In genomic region chr4:42999451-43000140, GRCm38 (mm10) we compare ENCODE assay signal across 8 mouse cellular contexts. TPM values are rescaled to one million over a fixed set of nuclear protein-coding genes. Genes with fewer than 3 reads are reported as not detected.
A peak's percentile ranks its signal among the peaks of the same experiment; 100 is the strongest.
DNase-seq lines count a peak whose midpoint lies in the region; ATAC-seq lines count a peak whose summit lies in the region.

No protein-coding gene starts in this region.

- H3K4me3 ChIP-seq in hindbrain, embryonic 12.5 days = peak overlapping the region; percentile 80

- peak overlapping the region; percentile 98 for H3K27ac ChIP-seq in hindbrain, embryonic 12.5 days

- H3K36me3 ChIP-seq in hindbrain, embryonic 12.5 days = peaks cover 15% of the 10 kb centered on the region

- H3K4me1 ChIP-seq in hindbrain, embryonic 12.5 days = peaks cover 17% of the 10 kb centered on the region

- H3K9ac ChIP-seq in hindbrain, embryonic 12.5 days = peak overlapping the region; percentile 90

- no peaks in the 10 kb centered on the region for H3K9me3 ChIP-seq in hindbrain, embryonic 12.5 days (replicated peaks)

- no peaks in the 10 kb centered on the region for H3K27me3 ChIP-seq in hindbrain, embryonic 12.5 days

- under 1% methylated on average over 51 of the region's 51 CpGs for WGBS in hindbrain, embryonic 12.5 days

- peak; percentile 79 for DNase-seq in NIH3T3 (ENCODE audit: low read depth)
- DNase-seq in cerebellum, adult 9-11 months = peak; percentile 82
- DNase-seq in frontal cortex, postnatal 10 days (ENCODE audit: low spot score in 2 of 2) = peak; percentile 67 to 73
- peak; percentile 52 to 62 for DNase-seq in layer of hippocampus, postnatal 25 days (ENCODE audit: extremely low spot score in 1 of 2, low spot score in 1 of 2)
- peak; percentile 68 for DNase-seq in lung, postnatal 25 days (ENCODE audit: low spot score)
- DNase-seq in retina, adult 2 months (ENCODE audit: low read depth, low spot score) = peak; percentile 43
- DNase-seq in thymus, postnatal 25 days = peak; percentile 75

- peak; percentile 89 for ATAC-seq in hindbrain, embryonic 12.5 days (ENCODE audit: low FRiP score)

- peak overlapping the region; percentile 83 for H3K4me2 ChIP-seq in hindbrain, embryonic 12.5 days (replicated peaks)

RNA-seq across cellular contexts. Expression of gene Vcp, which starts 0.7 kb away (rescaled TPM):
- 626 and 637 TPM in 2 replicates for polyA plus RNA-seq in hindbrain, embryonic 12.5 days (2016; fragmentation: Nextera tagmentation; extraction: Ambion mirVana)
- 100 to 1,000 TPM; 191 to 201 TPM for total RNA-seq in layer of hippocampus, postnatal 25 days (2021)

RNA-seq across cellular contexts. Expression of gene Fancg, which starts 10.7 kb away (rescaled TPM):
- polyA plus RNA-seq in hindbrain, embryonic 12.5 days (2016; fragmentation: Nextera tagmentation; extraction: Ambion mirVana) = 20.5 and 21.6 TPM in 2 replicates
- total RNA-seq in layer of hippocampus, postnatal 25 days (2021) = 1 to 10 TPM; 7.7 to 8.7 TPM

RNA-seq across cellular contexts. Expression of gene Pigo, which starts 26.0 kb away (rescaled TPM):
- polyA plus RNA-seq in hindbrain, embryonic 12.5 days (2016; fragmentation: Nextera tagmentation; extraction: Ambion mirVana) = 25.2 and 28.9 TPM in 2 replicates
- total RNA-seq in layer of hippocampus, postnatal 25 days (2021) = 10 to 100 TPM; 33.9 TPM

RNA-seq across cellular contexts. Expression of gene 1700022I11Rik, which starts 30.2 kb away (rescaled TPM):
- 0.61 and 1.2 TPM in 2 replicates for polyA plus RNA-seq in hindbrain, embryonic 12.5 days (2016; fragmentation: Nextera tagmentation; extraction: Ambion mirVana)
- total RNA-seq in layer of hippocampus, postnatal 25 days (2021) = not detected

RNA-seq across cellular contexts. Expression of gene Stoml2, which starts 31.9 kb away (rescaled TPM):
- polyA plus RNA-seq in hindbrain, embryonic 12.5 days (2016; fragmentation: Nextera tagmentation; extraction: Ambion mirVana) = 243 and 249 TPM in 2 replicates
- total RNA-seq in layer of hippocampus, postnatal 25 days (2021) = 100 to 1,000 TPM in 1 of 2 experiments, 10 to 100 TPM in 1; 85.6 to 108 TPM

Comparison
In these comparisons a context has a peak if more than half of its experiments do, and no peak if none do; other contexts are left out.
1. Peak in every context shown above with its lines: DNase-seq, ATAC-seq, H3K4me3 ChIP-seq and H3K27ac ChIP-seq.